Mouse (Mus musculus): ENCODE measurements at regions not wholly inside any gene's neighbourhood (a gene's known extent, or its start where the extent isn't known, plus 50 kb on each side); places are given as distances from the start of the nearest gene placed in this dataset.

- Histone ChIP-seq H3K9me3 (replicated peaks) (no peaks in the 10 kb centered on the region), H3K36me3 (no peaks in the 10 kb centered on the region), H3K27ac (no peak overlapping the region), H3K4me2 (no peak overlapping the region), H3K4me1 (replicated peaks) (peaks cover 18% of the 10 kb centered on the region), H3K27me3 (no peaks in the 10 kb centered on the region), H3K4me3 (no peak overlapping the region), H3K9ac (no peak overlapping the region)
- ATAC-seq (replicated peaks; ENCODE audit: insufficient number of reproducible peaks, insufficient read depth, low FRiP score, low read depth) = no peak
- 84% methylated on average over 5 of the region's 5 CpGs for WGBS
Observed at GRCm38 (mm10) chr7:67836984-67837383, 77.4 kb upstream of the Synm start.

GRCm38 (mm10) chr7:67836117-67836949 lies 76.8 kb upstream of the Synm start:
- H3K4me2 ChIP-seq = no peak overlapping the region
- 65% methylated on average over 18 of the region's 18 CpGs for WGBS
- H3K4me1 ChIP-seq (replicated peaks) = peaks cover 18% of the 10 kb centered on the region
- no peaks in the 10 kb centered on the region for H3K27me3 ChIP-seq
- H3K9me3 ChIP-seq (replicated peaks) = no peaks in the 10 kb centered on the region
- ATAC-seq (replicated peaks; ENCODE audit: insufficient number of reproducible peaks, insufficient read depth, low FRiP score, low read depth) = no peak
- no peaks in the 10 kb centered on the region for H3K36me3 ChIP-seq
- no peak overlapping the region for H3K4me3 ChIP-seq
- H3K27ac ChIP-seq = no peak overlapping the region
- H3K9ac ChIP-seq = no peak overlapping the region

- no peak overlapping the region for H3K4me2 ChIP-seq
- H3K27ac ChIP-seq = no peak overlapping the region
- no peak for ATAC-seq (replicated peaks; ENCODE audit: insufficient number of reproducible peaks, insufficient read depth, low FRiP score, low read depth)
- no peak overlapping the region for H3K4me3 ChIP-seq
- H3K27me3 ChIP-seq = no peaks in the 10 kb centered on the region
- 77% methylated on average over 2 of the region's 2 CpGs for WGBS
- H3K36me3 ChIP-seq = no peaks in the 10 kb centered on the region
- peaks cover 15% of the 10 kb centered on the region for H3K4me1 ChIP-seq (replicated peaks)
- H3K9me3 ChIP-seq (replicated peaks) = no peaks in the 10 kb centered on the region
- H3K9ac ChIP-seq = no peak overlapping the region
Observed at GRCm38 (mm10) chr7:67831738-67832137, 72.2 kb upstream of the Synm start.

- no peaks in the 10 kb centered on the region for H3K36me3 ChIP-seq
- WGBS = 63% methylated on average over 12 of the region's 12 CpGs
- no peaks in the 10 kb centered on the region for H3K27me3 ChIP-seq
- H3K4me1 ChIP-seq (replicated peaks) = 0 out of 2 replicates have a peak, but pooled peaks cover 3% of the 10 kb centered on the region
- no peak overlapping the region for H3K27ac ChIP-seq
- ATAC-seq (replicated peaks; ENCODE audit: insufficient number of reproducible peaks, insufficient read depth, low FRiP score, low read depth) = no peak
- no peaks in the 10 kb centered on the region for H3K9me3 ChIP-seq (replicated peaks)
- no peak overlapping the region for H3K4me2 ChIP-seq
- H3K4me3 ChIP-seq = no peak overlapping the region
- H3K9ac ChIP-seq = no peak overlapping the region
Observed at GRCm38 (mm10) chr7:67827386-67827785, 67.8 kb upstream of the Synm start.

- no peak for ATAC-seq (replicated peaks; ENCODE audit: insufficient number of reproducible peaks, insufficient read depth, low FRiP score, low read depth)
- 90% methylated on average over 13 of the region's 13 CpGs for whole genome bisulfite sequencing
- Histone ChIP-seq H3K9me3 (replicated peaks) (no peaks in the 10 kb centered on the region), H3K27ac (no peak overlapping the region), H3K9ac (no peak overlapping the region), H3K27me3 (no peaks in the 10 kb centered on the region), H3K36me3 (no peaks in the 10 kb centered on the region), H3K4me2 (no peak overlapping the region), H3K4me3 (no peak overlapping the region), H3K4me1 (replicated peaks) (0 out of 2 replicates have a peak, but pooled peaks cover 3% of the 10 kb centered on the region)
Observed at GRCm38 (mm10) chr7:67826936-67827335, 67.4 kb upstream of the Synm start.

GRCm38 (mm10) chr7:67826368-67826767 lies 66.8 kb upstream of the Synm start:
- WGBS = 86% methylated on average over 6 of the region's 6 CpGs
- Histone ChIP-seq H3K4me3 (no peak overlapping the region), H3K9ac (no peak overlapping the region), H3K36me3 (no peaks in the 10 kb centered on the region), H3K4me2 (no peak overlapping the region), H3K9me3 (replicated peaks) (no peaks in the 10 kb centered on the region), H3K27me3 (no peaks in the 10 kb centered on the region), H3K4me1 (replicated peaks) (0 out of 2 replicates have a peak, but pooled peaks cover 3% of the 10 kb centered on the region), H3K27ac (no peak overlapping the region)
- ATAC-seq (replicated peaks; ENCODE audit: insufficient number of reproducible peaks, insufficient read depth, low FRiP score, low read depth) = no peak

GRCm38 (mm10) chr7:67825636-67826280 lies 66.2 kb upstream of the Synm start:
- Histone ChIP-seq H3K36me3 (no peaks in the 10 kb centered on the region), H3K4me3 (no peak overlapping the region), H3K9me3 (replicated peaks) (no peaks in the 10 kb centered on the region), H3K4me2 (no peak overlapping the region), H3K27me3 (no peaks in the 10 kb centered on the region), H3K9ac (no peak overlapping the region), H3K27ac (no peak overlapping the region), H3K4me1 (replicated peaks) (0 out of 2 replicates have a peak, but pooled peaks cover 3% of the 10 kb centered on the region)
- WGBS = 76% methylated on average over 7 of the region's 7 CpGs
- no peak for ATAC-seq (replicated peaks; ENCODE audit: insufficient number of reproducible peaks, insufficient read depth, low FRiP score, low read depth)

GRCm38 (mm10) chr7:67823943-67824645 lies 64.6 kb upstream of the Synm start:
- Histone ChIP-seq H3K4me2 (no peak overlapping the region), H3K36me3 (no peaks in the 10 kb centered on the region), H3K4me3 (no peak overlapping the region), H3K9me3 (replicated peaks) (no peaks in the 10 kb centered on the region), H3K9ac (no peak overlapping the region), H3K27me3 (no peaks in the 10 kb centered on the region), H3K4me1 (replicated peaks) (no peaks in the 10 kb centered on the region), H3K27ac (no peak overlapping the region)
- no peak for ATAC-seq (replicated peaks; ENCODE audit: insufficient number of reproducible peaks, insufficient read depth, low FRiP score, low read depth)
- 46% methylated on average over 8 of the region's 8 CpGs for WGBS

- 94% methylated on average over 5 of the region's 5 CpGs for WGBS
- Histone ChIP-seq H3K4me1 (replicated peaks) (no peaks in the 10 kb centered on the region), H3K27me3 (no peaks in the 10 kb centered on the region), H3K27ac (no peak overlapping the region), H3K4me3 (no peak overlapping the region), H3K9ac (no peak overlapping the region), H3K9me3 (replicated peaks) (no peaks in the 10 kb centered on the region), H3K36me3 (no peaks in the 10 kb centered on the region), H3K4me2 (no peak overlapping the region)
- no peak for ATAC-seq (replicated peaks; ENCODE audit: insufficient number of reproducible peaks, insufficient read depth, low FRiP score, low read depth)
Observed at GRCm38 (mm10) chr7:67819551-67819950, 60.0 kb upstream of the Synm start.

- no peak for ATAC-seq (replicated peaks; ENCODE audit: insufficient number of reproducible peaks, insufficient read depth, low FRiP score, low read depth)
- 88% methylated on average over 6 of the region's 6 CpGs for WGBS
Observed at GRCm38 (mm10) chr7:67817556-67817955, 58.0 kb upstream of the Synm start.

GRCm38 (mm10) chr7:67814861-67815260 lies 55.3 kb upstream of the Synm start:
- 64% methylated on average over 9 of the region's 9 CpGs for WGBS
- H3K27ac ChIP-seq = no peak overlapping the region
- H3K4me3 ChIP-seq = no peak overlapping the region

More at GRCm38 (mm10) chr7:67817556-67817955, 58.0 kb upstream of the Synm start:
- Histone ChIP-seq H3K9ac (no peak overlapping the region), H3K27ac (no peak overlapping the region), H3K27me3 (no peaks in the 10 kb centered on the region), H3K4me1 (replicated peaks) (no peaks in the 10 kb centered on the region), H3K36me3 (no peaks in the 10 kb centered on the region), H3K9me3 (replicated peaks) (no peaks in the 10 kb centered on the region), H3K4me2 (no peak overlapping the region), H3K4me3 (no peak overlapping the region)

More at GRCm38 (mm10) chr7:67814861-67815260, 55.3 kb upstream of the Synm start:
- H3K36me3 ChIP-seq = no peaks in the 10 kb centered on the region
- no peaks in the 10 kb centered on the region for H3K4me1 ChIP-seq (replicated peaks)
- ATAC-seq (replicated peaks; ENCODE audit: insufficient number of reproducible peaks, insufficient read depth, low FRiP score, low read depth) = no peak
- H3K27me3 ChIP-seq = no peaks in the 10 kb centered on the region
- H3K4me2 ChIP-seq = no peak overlapping the region
- no peak overlapping the region for H3K9ac ChIP-seq
- H3K9me3 ChIP-seq (replicated peaks) = no peaks in the 10 kb centered on the region
